10 mouse cellular contexts compared by ENCODE assay signal in genomic region chr6:141797837-141798236, GRCm38 (mm10). TPM values are rescaled to one million over a fixed set of nuclear protein-coding genes. Genes with fewer than 3 reads are reported as not detected.
A peak's percentile ranks its signal among the peaks of the same experiment; 100 is the strongest.
DNase-seq lines count a peak whose midpoint lies in the region; ATAC-seq lines count a peak whose summit lies in the region.
"Had no signal": no experiment of that assay in that cellular context is flagged by ENCODE, and none has a peak within 500 bp of the region (broad histone marks: within the 10 kb centered on the region; RNA-seq: fewer than 3 reads in every experiment).

No protein-coding gene starts in this region.

- H3K36me3 ChIP-seq in embryonic facial prominence, embryonic 10.5 days (replicated peaks): no peaks in the 10 kb centered on the region
- no peaks in the 10 kb centered on the region for H3K36me3 ChIP-seq in hindbrain, embryonic 16.5 days (ENCODE audit: control insufficient read depth, insufficient read depth, low read length)
- no peaks in the 10 kb centered on the region for H3K36me3 ChIP-seq in midbrain, embryonic 12.5 days

- 0 out of 2 replicates have a peak, but pooled peaks have one; percentile 30 for ATAC-seq in hindbrain, embryonic 16.5 days
- ATAC-seq in midbrain, embryonic 12.5 days (ENCODE audit: low FRiP score, low read depth): peak; percentile 80

- H3K27me3 ChIP-seq in embryonic facial prominence, embryonic 10.5 days (replicated peaks; ENCODE audit: low read depth, poor library complexity, severe bottlenecking): no peaks in the 10 kb centered on the region
- no peaks in the 10 kb centered on the region for H3K27me3 ChIP-seq in hindbrain, embryonic 16.5 days (replicated peaks; ENCODE audit: control insufficient read depth, insufficient read depth, low read length)
- H3K27me3 ChIP-seq in midbrain, embryonic 12.5 days: no peaks in the 10 kb centered on the region

- H3K4me1 ChIP-seq in embryonic facial prominence, embryonic 10.5 days: no peaks in the 10 kb centered on the region
- H3K4me1 ChIP-seq in hindbrain, embryonic 16.5 days (ENCODE audit: control insufficient read depth, insufficient read depth, low read depth, low read length): no peaks in the 10 kb centered on the region
- H3K4me1 ChIP-seq in midbrain, embryonic 12.5 days: no peaks in the 10 kb centered on the region

- no peak overlapping the region for H3K9ac ChIP-seq in hindbrain, embryonic 16.5 days (ENCODE audit: low read depth, low read length)
- no peak overlapping the region for H3K9ac ChIP-seq in midbrain, embryonic 12.5 days (replicated peaks)

- H3K4me2 ChIP-seq in hindbrain, embryonic 16.5 days (ENCODE audit: low read length): no peak overlapping the region
- no peak overlapping the region for H3K4me2 ChIP-seq in midbrain, embryonic 12.5 days (replicated peaks)

- peak; percentile 66 for DNase-seq in 416B (ENCODE audit: low read depth)
- peak; percentile 19 for DNase-seq in Muller cell, postnatal 12 days (ENCODE audit: inconsistent ontology term)
- DNase-seq in embryonic facial prominence, embryonic 10.5 days (ENCODE audit: low spot score): peak; percentile 48
- DNase-seq in layer of hippocampus, postnatal 14 days (ENCODE audit: low spot score in 2 of 2): peak; percentile 8 to 17
- no peak for DNase-seq in T-cell, adult 2 months (ENCODE audit: low spot score)
- DNase-seq in thymus, postnatal 25 days: no peak

- H3K4me3 ChIP-seq in embryonic facial prominence, embryonic 10.5 days: no peak overlapping the region
- H3K4me3 ChIP-seq in hindbrain, embryonic 16.5 days (ENCODE audit: low read length): no peak overlapping the region
- H3K4me3 ChIP-seq in midbrain, embryonic 12.5 days: no peak overlapping the region

- no peaks in the 10 kb centered on the region for H3K9me3 ChIP-seq in embryonic facial prominence, embryonic 10.5 days
- no peaks in the 10 kb centered on the region for H3K9me3 ChIP-seq in hindbrain, embryonic 16.5 days (ENCODE audit: control insufficient read depth, low read length)
- H3K9me3 ChIP-seq in midbrain, embryonic 12.5 days: no peaks in the 10 kb centered on the region

- H3K27ac ChIP-seq in embryonic facial prominence, embryonic 10.5 days (replicated peaks): no peak overlapping the region
- H3K27ac ChIP-seq in hindbrain, embryonic 16.5 days (ENCODE audit: low read depth, low read length): no peak overlapping the region
- H3K27ac ChIP-seq in midbrain, embryonic 12.5 days (replicated peaks): no peak overlapping the region

- WGBS in embryonic facial prominence, embryonic 10.5 days: 21% methylated on average over 1 of the region's 1 CpGs
- 25% methylated on average over 1 of the region's 1 CpGs for WGBS in hindbrain, embryonic 16.5 days
- WGBS in midbrain, embryonic 12.5 days: 18% methylated on average over 1 of the region's 1 CpGs

RNA-seq across cellular contexts. Expression of gene Gm5724, which starts 24.2 kb away (rescaled TPM):
- polyA plus RNA-seq in embryonic facial prominence, embryonic 10.5 days (2016; fragmentation: Nextera tagmentation; extraction: Ambion mirVana): not detected in 2 replicates
- polyA plus RNA-seq in hindbrain, embryonic 16.5 days (2015; fragmentation: Nextera tagmentation; extraction: Ambion mirVana): not detected in 2 replicates
- total RNA-seq in layer of hippocampus, postnatal 14 days (2021): not detected
- not detected in 2 replicates for polyA plus RNA-seq in midbrain, embryonic 12.5 days (2016; fragmentation: Nextera tagmentation; extraction: Ambion mirVana)
- total RNA-seq: left cerebral cortex, postnatal 10 days had no signal
- polyA plus RNA-seq: stomach, embryonic 16.5 days had no signal

RNA-seq across cellular contexts. Expression of gene Slco1a4, which starts 58.2 kb away (rescaled TPM):
- polyA plus RNA-seq in embryonic facial prominence, embryonic 10.5 days (2016; fragmentation: Nextera tagmentation; extraction: Ambion mirVana): not detected in 2 replicates
- polyA plus RNA-seq in hindbrain, embryonic 16.5 days (2015; fragmentation: Nextera tagmentation; extraction: Ambion mirVana): 4.9 and 8.0 TPM in 2 replicates
- 10 to 100 TPM; 38.6 to 44.3 TPM for total RNA-seq in layer of hippocampus, postnatal 14 days (2021)
- polyA plus RNA-seq in midbrain, embryonic 12.5 days (2016; fragmentation: Nextera tagmentation; extraction: Ambion mirVana): 0.13 TPM in 1 of 2 replicates, not detected in the other
- polyA plus RNA-seq: stomach, embryonic 16.5 days had no signal

Comparison
In these comparisons a context has a peak if more than half of its experiments do, and no peak if none do; other contexts are left out.
1. DNase-seq: peak in 416B (single experiment), Muller cell, postnatal 12 days (single experiment), embryonic facial prominence, embryonic 10.5 days (single experiment) and layer of hippocampus, postnatal 14 days (2 of 2); none in T-cell, adult 2 months (single experiment) and thymus, postnatal 25 days (single experiment).